Mouse (Mus musculus): Measurements from ENCODE around the gene Eefsec.

GRCm38 (mm10) chr6:88412604-88413003 is 33.7 kb downstream of the Eefsec start:
- TF ChIP-seq CTCF (IDR thresholded peaks at IDR 0.05; ENCODE audit: borderline replicate concordance, extremely low read depth, insufficient read depth, insufficient read length) (no peak), POLR2A (IDR thresholded peaks at IDR 0.05; ENCODE audit: borderline replicate concordance, extremely low read depth, insufficient read depth, insufficient read length, poor library complexity, severe bottlenecking) (no peak)
